Mouse (Mus musculus): ENCODE results near the gene Thbs1. TPM values are rescaled to one million over a fixed set of nuclear protein-coding genes. Genes with fewer than 3 reads are reported as not detected.

Gene Thbs1
- polyA plus RNA-seq (2014; fragmentation: Illumina TruSeq; extraction: RNeasy Lipid Tissue Mini Kit (QIAGEN cat#74804); ENCODE audit: low read depth, low replicate concordance): 48.1 TPM

DNA sequence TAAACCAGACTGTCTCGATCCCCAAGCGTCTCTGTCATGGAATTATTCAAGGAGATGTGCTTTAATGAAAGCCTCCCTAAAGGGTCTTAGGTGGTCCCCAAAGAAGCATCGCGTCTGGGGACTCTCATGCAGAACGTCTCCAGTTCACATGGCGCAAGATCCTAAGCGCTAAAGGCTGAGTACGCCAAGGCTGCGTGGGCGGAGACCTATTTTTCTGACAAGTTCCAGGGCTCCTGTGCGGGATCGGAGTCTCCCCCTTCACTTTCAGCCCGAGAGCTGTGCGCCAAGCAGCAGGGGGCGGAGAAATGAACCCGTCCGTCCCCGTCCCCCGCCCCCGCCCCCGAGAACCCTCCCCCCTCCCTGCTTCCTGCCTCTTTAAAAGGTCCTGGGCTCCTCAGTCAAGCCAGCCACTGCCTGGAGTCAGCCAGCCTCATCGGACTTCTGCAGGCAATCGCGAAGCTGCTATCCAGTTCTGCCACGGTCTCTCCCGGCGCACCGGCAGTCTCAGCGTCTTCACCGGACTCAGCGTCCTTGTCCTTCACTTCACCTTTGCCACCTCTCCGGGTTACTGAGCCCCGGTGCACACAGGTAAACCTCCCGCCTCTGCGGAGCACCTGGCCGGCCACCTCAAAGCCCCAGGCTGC, at the start of gene Thbs1:
Gene Thbs1, plus strand, starts transcription at position 389 of the 644 bp plus-strand sequence.

Other genes starting within 250 kb of the Thbs1 start
- not detected for gene Fsip1, start 145.1 kb downstream of the Thbs1 start, polyA plus RNA-seq (2014; fragmentation: Illumina TruSeq; extraction: RNeasy Lipid Tissue Mini Kit (QIAGEN cat#74804); ENCODE audit: low read depth, low replicate concordance)